Mouse (Mus musculus): ENCODE data around the gene Rpl36-ps4.

Rpl36-ps4 gene

GRCm38 (mm10) chr17:87920677-87921076, at the start of gene Rpl36-ps4:
TSS of gene Rpl36-ps4 (plus strand) at chr17:87920977.
- no peak for ATAC-seq (ENCODE audit: low TSS enrichment)

GRCm38 (mm10) chr17:87871461-87872126, 49.2 kb upstream of the Rpl36-ps4 start:
- ATAC-seq (ENCODE audit: low TSS enrichment), result no peak

- ATAC-seq (ENCODE audit: low TSS enrichment), result no peak
Measured at GRCm38 (mm10) chr17:87872286-87872685, 48.5 kb upstream of the Rpl36-ps4 start.

GRCm38 (mm10) chr17:87873456-87873855, 47.3 kb upstream of the Rpl36-ps4 start:
- no peak for ATAC-seq (ENCODE audit: low TSS enrichment)

GRCm38 (mm10) chr17:87873943-87874342, 46.8 kb upstream of the Rpl36-ps4 start:
- no peak for ATAC-seq (ENCODE audit: low TSS enrichment)

GRCm38 (mm10) chr17:87875346-87875920, 45.3 kb upstream of the Rpl36-ps4 start:
- no peak for ATAC-seq (ENCODE audit: low TSS enrichment)

- peak; percentile 63 for ATAC-seq (ENCODE audit: low TSS enrichment)
Measured at GRCm38 (mm10) chr17:87876295-87877000, 44.3 kb upstream of the Rpl36-ps4 start.

- ATAC-seq (ENCODE audit: low TSS enrichment), result peak; percentile 72; the same call in 1 of the 2 replicates
Measured at GRCm38 (mm10) chr17:87877207-87878073, 43.3 kb upstream of the Rpl36-ps4 start.

- no peak for ATAC-seq (ENCODE audit: low TSS enrichment)
Measured at GRCm38 (mm10) chr17:87878556-87879483, 42.0 kb upstream of the Rpl36-ps4 start.

- no peak for ATAC-seq (ENCODE audit: low TSS enrichment)
Measured at GRCm38 (mm10) chr17:87879484-87880225, 41.1 kb upstream of the Rpl36-ps4 start.

GRCm38 (mm10) chr17:87882594-87882993, 38.2 kb upstream of the Rpl36-ps4 start:
- ATAC-seq (ENCODE audit: low TSS enrichment), result peak; percentile 79

- ATAC-seq (ENCODE audit: low TSS enrichment), result no peak
Measured at GRCm38 (mm10) chr17:87897175-87897574, 23.6 kb upstream of the Rpl36-ps4 start.

GRCm38 (mm10) chr17:87900677-87901076, 20.1 kb upstream of the Rpl36-ps4 start:
- no peak for ATAC-seq (ENCODE audit: low TSS enrichment)

- no peak for ATAC-seq (ENCODE audit: low TSS enrichment)
Measured at GRCm38 (mm10) chr17:87901163-87901562, 19.6 kb upstream of the Rpl36-ps4 start.

GRCm38 (mm10) chr17:87903213-87903612, 17.6 kb upstream of the Rpl36-ps4 start:
- ATAC-seq (ENCODE audit: low TSS enrichment), result no peak

- no peak for ATAC-seq (ENCODE audit: low TSS enrichment)
Measured at GRCm38 (mm10) chr17:87903725-87904124, 17.1 kb upstream of the Rpl36-ps4 start.

- ATAC-seq (ENCODE audit: low TSS enrichment), result no peak
Measured at GRCm38 (mm10) chr17:87915386-87915785, 5.4 kb upstream of the Rpl36-ps4 start.

GRCm38 (mm10) chr17:87918121-87918520, 2.7 kb upstream of the Rpl36-ps4 start:
- peak; percentile 93 for ATAC-seq (ENCODE audit: low TSS enrichment)

GRCm38 (mm10) chr17:87934326-87934725, 13.5 kb downstream of the Rpl36-ps4 start:
- no peak for ATAC-seq (ENCODE audit: low TSS enrichment)

- ATAC-seq (ENCODE audit: low TSS enrichment), result no peak
Measured at GRCm38 (mm10) chr17:87934736-87935135, 14.0 kb downstream of the Rpl36-ps4 start.
